Mouse (Mus musculus) cortical plate, adult 2 months (tissue): ENCODE results near the gene Rpl7a.

ENCODE experiments used
- CTCF ChIP-seq: fragments of 200-500 bp; IDR thresholded peaks from 2 replicates; pipeline ENCODE4 v1.5.1; 2011; ENCODE audit warnings: mild to moderate bottlenecking, control low read depth, low read length; ENCODE audit not compliant: insufficient read depth; ENCODE audit errors: extremely low read depth
- POLR2A ChIP-seq: fragments of 200-500 bp; IDR thresholded peaks from 2 replicates; pipeline ENCODE4 v1.6.1; 2011; ENCODE audit warnings: mild to moderate bottlenecking, low read length, control low read depth; ENCODE audit not compliant: insufficient read depth; ENCODE audit errors: extremely low read depth

GRCm38 (mm10) chr2:26921784-26922183 lies 11.2 kb downstream of the Rpl7a start:
- TF ChIP-seq CTCF (no peak), POLR2A (no peak)
